Mouse (Mus musculus): ENCODE results near the gene Stat2. TPM values are rescaled to one million over a fixed set of nuclear protein-coding genes. Genes with fewer than 3 reads are reported as not detected.
A peak's percentile ranks its signal among the peaks of the same experiment; 100 is the strongest.

The Stat2 gene
- polyA plus RNA-seq, 1 experiment: 3.9 TPM

- H3ac ChIP-seq (ENCODE audit: control insufficient read depth, insufficient read length, low read depth): no peak overlapping the region
- peaks cover 4% of the 10 kb centered on the region for H3K27me3 ChIP-seq (ENCODE audit: control insufficient read depth, insufficient read depth, insufficient read length)
- no peaks in the 10 kb centered on the region for H3K79me3 ChIP-seq (ENCODE audit: low read depth)
- no peak overlapping the region for H3K4me3 ChIP-seq (ENCODE audit: insufficient read depth, poor library complexity, severe bottlenecking)
- H3K79me2 ChIP-seq (ENCODE audit: control insufficient read depth, insufficient read depth): no peaks in the 10 kb centered on the region
- peaks cover 5% of the 10 kb centered on the region for H3K36me3 ChIP-seq (ENCODE audit: control insufficient read depth, insufficient read depth)
- TF ChIP-seq MYOG (IDR thresholded peaks at IDR 0.05; ENCODE audit: control insufficient read depth, extremely low read depth, insufficient read length) (no peak), CTCF (IDR thresholded peaks at IDR 0.05; ENCODE audit: control insufficient read depth, insufficient read depth, insufficient read length) (no peak)
These were observed 26.2 kb downstream of the Stat2 start for GRCm38 (mm10) chr10:128296370-128297090.

GRCm38 (mm10) chr10:128297221-128297620 is 26.9 kb downstream of the Stat2 start:
- Histone ChIP-seq H3K79me3 (ENCODE audit: low read depth) (no peaks in the 10 kb centered on the region), H3K79me2 (ENCODE audit: control insufficient read depth, insufficient read depth) (no peaks in the 10 kb centered on the region), H3K27me3 (ENCODE audit: control insufficient read depth, insufficient read depth, insufficient read length) (peaks cover 4% of the 10 kb centered on the region), H3ac (ENCODE audit: control insufficient read depth, insufficient read length, low read depth) (no peak overlapping the region), H3K4me3 (ENCODE audit: insufficient read depth, poor library complexity, severe bottlenecking) (no peak overlapping the region), H3K36me3 (ENCODE audit: control insufficient read depth, insufficient read depth) (peaks cover 5% of the 10 kb centered on the region)
- TF ChIP-seq MAX (IDR thresholded peaks at IDR 0.05): no peak
- no peak for TF ChIP-seq MYOG (IDR thresholded peaks at IDR 0.05; ENCODE audit: control insufficient read depth, extremely low read depth, insufficient read length)
- TF ChIP-seq CEBPB (IDR thresholded peaks at IDR 0.05; ENCODE audit: low read depth): no peak
- no peak for TF ChIP-seq USF1 (IDR thresholded peaks at IDR 0.05; ENCODE audit: low read depth)
- TF ChIP-seq FOSL1 (IDR thresholded peaks at IDR 0.05; ENCODE audit: insufficient read depth, low read length, poor library complexity, severe bottlenecking): no peak
- no peak for TF ChIP-seq MYOD1 (IDR thresholded peaks at IDR 0.05; ENCODE audit: control insufficient read depth, insufficient read length, low read depth)
- no peak for TF ChIP-seq CTCF (IDR thresholded peaks at IDR 0.05; ENCODE audit: control insufficient read depth, insufficient read depth, insufficient read length)

DNA sequence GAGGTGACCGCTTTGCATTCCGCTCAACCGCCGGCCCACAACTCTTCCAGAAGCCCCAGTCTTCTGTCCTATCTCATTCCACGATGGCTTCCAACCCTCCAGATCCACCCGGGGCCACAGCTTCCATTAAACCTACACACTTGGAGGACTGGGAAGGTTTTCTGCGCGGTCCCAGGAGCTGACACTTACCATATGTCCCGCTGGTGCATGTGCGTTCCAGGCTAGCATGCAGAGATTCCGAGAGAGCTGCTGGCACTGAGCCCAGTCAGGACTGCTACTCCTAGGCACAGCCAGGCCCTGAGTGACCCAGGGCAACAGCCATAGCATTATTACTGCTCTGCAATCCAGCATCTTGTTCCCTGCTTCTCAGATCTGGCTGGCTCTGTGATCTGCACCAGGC is 27.3 kb downstream of the Stat2 start:
- H3ac ChIP-seq (ENCODE audit: control insufficient read depth, insufficient read length, low read depth): no peak overlapping the region
- no peaks in the 10 kb centered on the region for H3K79me2 ChIP-seq (ENCODE audit: control insufficient read depth, insufficient read depth)
- H3K4me3 ChIP-seq (ENCODE audit: insufficient read depth, poor library complexity, severe bottlenecking): no peak overlapping the region
- TF ChIP-seq MAX (IDR thresholded peaks at IDR 0.05) (no peak), FOSL1 (IDR thresholded peaks at IDR 0.05; ENCODE audit: insufficient read depth, low read length, poor library complexity, severe bottlenecking) (no peak), USF1 (IDR thresholded peaks at IDR 0.05; ENCODE audit: low read depth) (no peak), MYOG (IDR thresholded peaks at IDR 0.05; ENCODE audit: control insufficient read depth, extremely low read depth, insufficient read length) (no peak), CEBPB (IDR thresholded peaks at IDR 0.05; ENCODE audit: low read depth) (no peak), CTCF (IDR thresholded peaks at IDR 0.05; ENCODE audit: control insufficient read depth, insufficient read depth, insufficient read length) (no peak), MYOD1 (IDR thresholded peaks at IDR 0.05; ENCODE audit: control insufficient read depth, insufficient read length, low read depth) (no peak)
- H3K27me3 ChIP-seq (ENCODE audit: control insufficient read depth, insufficient read depth, insufficient read length): peaks cover 4% of the 10 kb centered on the region
- H3K79me3 ChIP-seq (ENCODE audit: low read depth): no peaks in the 10 kb centered on the region
- peaks cover under 1% of the 10 kb centered on the region for H3K36me3 ChIP-seq (ENCODE audit: control insufficient read depth, insufficient read depth)

DNA sequence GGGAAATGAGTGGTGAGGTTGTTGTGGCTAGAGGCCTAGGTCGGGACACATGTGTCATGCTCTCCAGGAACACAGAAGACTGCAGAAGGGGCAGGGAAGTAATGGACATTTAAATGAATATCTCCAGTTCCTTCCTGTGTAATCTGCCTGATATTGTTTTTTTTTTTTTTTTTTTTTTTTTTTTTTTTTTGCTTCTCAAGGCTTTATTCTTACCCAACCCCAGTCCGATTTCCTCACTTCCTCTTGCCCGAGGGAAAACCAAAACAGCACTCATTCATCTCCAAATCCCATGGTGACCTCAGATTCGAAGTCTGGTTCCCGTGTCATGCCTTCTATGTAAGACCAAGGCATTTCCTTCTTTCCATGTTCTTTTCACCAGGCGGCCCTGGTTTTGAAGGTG is 27.9 kb downstream of the Stat2 start:
- TF ChIP-seq USF1 (IDR thresholded peaks at IDR 0.05; ENCODE audit: low read depth): no peak
- TF ChIP-seq CTCF (IDR thresholded peaks at IDR 0.05; ENCODE audit: control insufficient read depth, insufficient read depth, insufficient read length): no peak
- TF ChIP-seq FOSL1 (IDR thresholded peaks at IDR 0.05; ENCODE audit: insufficient read depth, low read length, poor library complexity, severe bottlenecking): no peak
- TF ChIP-seq MAX (IDR thresholded peaks at IDR 0.05): no peak
- TF ChIP-seq MYOG (IDR thresholded peaks at IDR 0.05; ENCODE audit: control insufficient read depth, extremely low read depth, insufficient read length): no peak
- no peak for TF ChIP-seq MYOD1 (IDR thresholded peaks at IDR 0.05; ENCODE audit: control insufficient read depth, insufficient read length, low read depth)
- TF ChIP-seq CEBPB (IDR thresholded peaks at IDR 0.05; ENCODE audit: low read depth): no peak
- no peak overlapping the region for H3K4me3 ChIP-seq (ENCODE audit: insufficient read depth, poor library complexity, severe bottlenecking)
- no peaks in the 10 kb centered on the region for H3K79me3 ChIP-seq (ENCODE audit: low read depth)

DNA sequence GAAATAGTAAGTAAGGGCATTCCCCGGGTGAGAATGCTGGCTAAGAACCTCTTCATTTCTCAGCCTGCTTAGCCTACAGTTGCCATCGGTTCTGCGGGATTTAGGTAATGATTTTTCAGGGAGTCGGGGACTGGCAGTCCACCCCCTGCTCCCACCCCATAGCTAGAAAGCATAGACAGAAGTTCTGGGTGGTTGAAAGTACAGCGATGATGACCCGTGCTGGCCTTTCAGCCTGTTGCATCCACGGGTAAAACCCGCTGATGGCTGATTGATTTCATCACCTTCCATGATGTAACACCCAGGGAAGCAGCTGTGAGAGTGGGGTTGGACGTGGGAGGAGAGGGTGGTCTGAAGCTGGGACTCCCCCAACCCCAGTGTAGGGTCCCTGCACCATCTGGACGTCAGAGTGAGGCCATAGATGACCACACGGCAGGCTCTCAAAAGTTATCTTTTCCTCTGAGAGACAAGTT is 28.4 kb downstream of the Stat2 start, which contains the start of gene Il23a:
TSS of gene Il23a (minus strand) at position 51 of the 470 bp plus-strand sequence.
- TF ChIP-seq CTCF (IDR thresholded peaks at IDR 0.05; ENCODE audit: control insufficient read depth, insufficient read depth, insufficient read length) (no peak), MYOG (IDR thresholded peaks at IDR 0.05; ENCODE audit: control insufficient read depth, extremely low read depth, insufficient read length) (no peak)
- H3ac ChIP-seq (ENCODE audit: control insufficient read depth, insufficient read length, low read depth): no peak within 1 kb of the TSS
- peaks cover 4% of the 10 kb centered on the region for H3K27me3 ChIP-seq (ENCODE audit: control insufficient read depth, insufficient read depth, insufficient read length)
- peaks cover 4% of the 10 kb centered on the region for H3K79me2 ChIP-seq (ENCODE audit: control insufficient read depth, insufficient read depth)
- H3K79me3 ChIP-seq (ENCODE audit: low read depth): no peaks in the 10 kb centered on the region
- H3K36me3 ChIP-seq (ENCODE audit: control insufficient read depth, insufficient read depth): no peaks in the 10 kb centered on the region
- no peak within 1 kb of the TSS for H3K4me3 ChIP-seq (ENCODE audit: insufficient read depth, poor library complexity, severe bottlenecking)

More for the DNA sequence above, 27.9 kb downstream of the Stat2 start:
- H3K27me3 ChIP-seq (ENCODE audit: control insufficient read depth, insufficient read depth, insufficient read length): peaks cover 4% of the 10 kb centered on the region
- H3K79me2 ChIP-seq (ENCODE audit: control insufficient read depth, insufficient read depth): no peaks in the 10 kb centered on the region
- no peaks in the 10 kb centered on the region for H3K36me3 ChIP-seq (ENCODE audit: control insufficient read depth, insufficient read depth)
- no peak overlapping the region for H3ac ChIP-seq (ENCODE audit: control insufficient read depth, insufficient read length, low read depth)

DNA sequence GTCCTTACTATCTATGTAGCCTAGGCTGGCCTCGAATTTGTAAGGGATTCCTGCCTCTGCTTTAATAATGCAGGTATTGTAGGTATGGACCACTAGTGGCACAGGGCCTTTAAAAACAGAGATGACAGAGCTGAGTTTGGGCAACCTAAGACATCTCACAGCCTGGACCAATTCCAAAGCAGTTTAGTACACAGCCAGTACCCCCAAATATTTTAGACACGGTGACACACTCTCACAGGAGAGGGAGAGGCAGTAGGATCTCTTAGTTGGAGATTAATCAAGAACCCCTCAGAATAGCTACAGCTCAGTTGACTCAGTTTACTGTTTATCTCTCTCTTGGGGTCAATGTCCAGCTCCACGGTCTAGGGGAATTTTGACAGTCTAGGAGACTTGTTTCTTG is 32.0 kb downstream of the Stat2 start:
- Histone ChIP-seq H3K79me3 (ENCODE audit: low read depth) (peaks cover 5% of the 10 kb centered on the region), H3K4me3 (ENCODE audit: insufficient read depth, poor library complexity, severe bottlenecking) (peak overlapping the region; percentile 56), H3ac (ENCODE audit: control insufficient read depth, insufficient read length, low read depth) (peak overlapping the region; percentile 76), H3K79me2 (ENCODE audit: control insufficient read depth, insufficient read depth) (peaks cover 15% of the 10 kb centered on the region), H3K27me3 (ENCODE audit: control insufficient read depth, insufficient read depth, insufficient read length) (peaks cover 2% of the 10 kb centered on the region), H3K36me3 (ENCODE audit: control insufficient read depth, insufficient read depth) (no peaks in the 10 kb centered on the region)
- TF ChIP-seq CEBPB (IDR thresholded peaks at IDR 0.05; ENCODE audit: low read depth) (no peak), CTCF (IDR thresholded peaks at IDR 0.05; ENCODE audit: control insufficient read depth, insufficient read depth, insufficient read length) (no peak), MYOD1 (IDR thresholded peaks at IDR 0.05; ENCODE audit: control insufficient read depth, insufficient read length, low read depth) (no peak), USF1 (IDR thresholded peaks at IDR 0.05; ENCODE audit: low read depth) (no peak), MAX (IDR thresholded peaks at IDR 0.05) (no peak), FOSL1 (IDR thresholded peaks at IDR 0.05; ENCODE audit: insufficient read depth, low read length, poor library complexity, severe bottlenecking) (no peak), MYOG (IDR thresholded peaks at IDR 0.05; ENCODE audit: control insufficient read depth, extremely low read depth, insufficient read length) (no peak)

Data from C2C12 (cell line).